Mouse (Mus musculus) gastrocnemius, adult 2 months (tissue): ENCODE results near the gene Parp14. TPM values are rescaled to one million over a fixed set of nuclear protein-coding genes. Genes with fewer than 3 reads are reported as not detected.

ENCODE experiments used
- DNase-seq: peaks from one replicate; pipeline ENCODE4 v3.0.0; 2022
- H3K27ac ChIP-seq: fragments of 200-600 bp; 2 replicates; pipeline ENCODE4 v1.8.1; 2022; ENCODE audit warnings: mild to moderate bottlenecking
- H3K4me3 ChIP-seq: fragments of 200-600 bp; 2 replicates; pipeline ENCODE4 v1.8.1; 2022; ENCODE audit warnings: mild to moderate bottlenecking, moderate library complexity
- CTCF ChIP-seq: fragments of 200-600 bp; IDR thresholded peaks from 2 replicates; pipeline ENCODE4 v1.8.1; 2022; ENCODE audit warnings: antibody characterized with exemption, mild to moderate bottlenecking, moderate library complexity
- intact Hi-C: fragments of 180-260 bp; cut with DNase I; formaldehyde crosslinking; loops from one replicate; pipeline ENCODE4 v1.15.1; 2025
- total RNA-seq, 2 experiments: library from RNA; stranded (reverse); gene quantifications; 2 replicates each; pipeline ENCODE4 v1.2.3; 2021

The Parp14 gene
- total RNA-seq, 2 experiments from 2014 or later = 2.9 to 4.4 TPM

DNA sequence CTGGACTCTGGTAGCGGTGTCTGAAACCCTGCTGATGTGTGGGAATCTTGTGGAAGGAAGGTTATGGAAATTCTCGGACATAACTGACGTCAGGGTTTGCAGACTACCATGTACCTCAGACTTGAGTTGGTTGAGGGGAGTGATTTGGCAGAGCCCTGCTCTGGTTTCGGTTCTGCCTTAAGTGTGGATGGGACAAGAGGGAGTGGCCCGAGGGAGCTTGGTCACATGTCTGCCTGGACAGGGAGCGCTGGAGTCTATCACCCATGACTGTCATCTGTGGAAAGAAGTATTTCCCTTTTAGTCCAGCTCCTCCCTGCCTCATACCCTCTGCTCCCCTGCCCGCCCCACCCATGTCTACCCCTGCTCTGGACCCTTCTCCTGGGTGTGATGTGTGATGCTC, 69.2 kb downstream of the Parp14 start:
- intact Hi-C loops = no loop called here

DNA sequence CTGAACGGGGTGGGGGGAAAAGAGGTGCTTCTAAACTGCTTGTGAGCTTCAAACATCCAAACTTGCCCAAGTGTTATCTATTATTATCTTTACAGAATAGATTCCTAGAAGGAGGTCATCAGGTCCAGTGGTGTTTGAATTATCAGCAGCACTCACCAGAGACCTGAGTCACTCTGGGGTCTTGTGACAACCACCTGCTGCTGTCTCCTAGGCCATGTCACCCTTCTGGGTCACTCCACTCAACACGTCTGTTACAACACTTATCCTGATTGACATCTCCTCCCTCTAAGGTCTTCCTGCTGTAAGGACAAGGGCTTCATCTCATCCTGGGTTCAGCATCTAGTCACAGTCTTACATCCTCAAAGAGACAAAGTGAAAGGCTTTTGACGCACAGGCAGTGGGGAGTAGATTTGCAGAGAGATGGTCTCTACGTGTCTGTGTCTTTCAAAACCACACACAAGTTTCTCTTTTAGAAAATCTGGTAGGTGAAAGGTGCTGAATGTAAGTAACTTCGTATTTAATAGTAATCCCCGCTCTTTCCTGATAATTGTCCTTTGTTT, 79.3 kb downstream of the Parp14 start:
- DNase-seq = no peak
- intact Hi-C loops = no loop called here
- no peak for TF ChIP-seq CTCF
- H3K27ac ChIP-seq = no peak overlapping the region
- no peak overlapping the region for H3K4me3 ChIP-seq

More for the DNA sequence above, 69.2 kb downstream of the Parp14 start:
- DNase-seq = no peak
- Histone ChIP-seq H3K4me3 (no peak overlapping the region), H3K27ac (no peak overlapping the region)
- TF ChIP-seq CTCF = no peak

DNA sequence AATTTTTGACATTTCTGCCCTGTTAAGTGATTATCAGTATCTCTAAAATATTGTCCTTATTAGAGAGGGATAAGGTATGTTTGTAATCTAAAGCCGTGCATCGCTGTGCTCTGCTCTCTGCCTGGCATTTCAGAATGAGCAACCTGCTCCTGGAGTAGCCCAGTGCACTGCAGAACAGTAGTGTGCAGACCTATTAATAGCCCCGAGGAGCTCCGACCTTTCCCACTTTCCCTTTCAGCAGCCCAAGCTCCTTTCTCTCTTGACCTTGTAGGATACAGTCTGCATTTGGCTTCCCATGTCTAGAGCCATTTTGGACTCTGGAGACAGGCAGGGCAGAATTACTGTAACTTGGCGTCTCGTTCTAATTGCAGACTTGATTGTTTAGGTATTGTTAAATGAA, 83.0 kb downstream of the Parp14 start:
- intact Hi-C loops = no loop called here
- no peak for TF ChIP-seq CTCF
- DNase-seq = peak; percentile 35
- peak overlapping the region; percentile 36 for H3K4me3 ChIP-seq
- H3K27ac ChIP-seq = peak overlapping the region; percentile 83

DNA sequence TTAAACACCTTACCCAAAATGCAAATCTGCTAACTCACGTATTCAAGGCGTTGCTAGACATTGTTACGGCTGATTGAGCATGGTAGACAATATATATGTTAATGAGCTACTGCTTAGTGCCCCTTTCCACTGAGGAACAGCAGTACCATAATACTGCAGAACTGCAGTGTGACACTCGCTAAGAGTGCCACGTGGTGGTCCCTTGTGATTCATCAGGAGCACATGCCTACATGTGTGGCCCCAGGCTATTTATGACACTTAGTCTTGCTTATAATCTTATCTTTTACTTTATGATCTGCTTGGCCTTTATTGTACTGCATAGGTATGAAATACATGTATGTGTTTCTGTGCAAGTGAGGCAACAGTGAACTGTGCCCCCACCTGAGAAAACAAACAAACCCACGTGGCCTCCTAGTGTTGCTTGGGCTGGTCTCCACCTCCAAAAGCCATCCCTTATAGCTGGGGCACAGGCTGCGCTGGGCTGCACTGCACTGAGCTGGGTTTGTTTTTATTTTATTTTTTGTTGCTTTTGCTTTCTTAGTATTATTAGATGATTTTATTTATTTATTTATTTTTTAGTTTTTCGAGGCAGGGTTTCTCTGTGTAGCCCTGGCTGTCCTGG, 83.7 kb downstream of the Parp14 start:
- Histone ChIP-seq H3K4me3 (no peak overlapping the region; the same call in 1 of the 2 replicates), H3K27ac (peak overlapping the region; percentile 83)
- no peak for TF ChIP-seq CTCF
- no peak for DNase-seq
- intact Hi-C loops = no loop called here

- DNase-seq = no peak
- Histone ChIP-seq H3K27ac (no peak overlapping the region), H3K4me3 (no peak overlapping the region)
- no peak for TF ChIP-seq CTCF
- intact Hi-C loops = no loop called here
Observed at GRCm38 (mm10) chr16:35787163-35787562, 84.2 kb downstream of the Parp14 start.

DNA sequence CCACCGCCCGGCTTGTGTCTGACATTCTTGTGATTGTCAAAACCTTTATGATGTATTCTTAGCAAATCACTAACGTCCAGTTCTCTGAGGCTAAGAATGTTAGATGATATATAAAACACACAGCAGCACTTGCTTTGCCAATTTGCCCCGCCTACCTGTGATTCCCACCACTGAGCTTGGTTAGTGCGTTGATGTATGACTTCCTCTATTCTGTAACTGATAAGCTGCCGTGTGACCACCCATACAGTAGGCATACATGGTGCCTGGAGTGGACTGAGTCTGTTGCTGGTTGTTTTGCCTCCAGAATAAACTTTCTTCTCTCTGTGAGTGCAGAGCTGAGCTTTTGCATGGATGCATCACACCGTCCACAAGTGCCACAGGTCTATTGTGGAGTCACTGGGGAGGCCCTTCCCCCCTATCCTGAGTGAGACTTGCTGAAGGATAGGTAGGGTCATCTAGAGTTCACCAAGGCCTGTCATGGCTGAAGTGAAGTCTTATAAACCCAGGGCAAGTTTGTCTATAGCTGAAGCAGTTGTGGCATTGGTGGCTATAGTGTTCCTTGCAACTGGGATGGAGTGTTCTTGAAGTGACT, 87.1 kb downstream of the Parp14 start:
- no peak overlapping the region for H3K27ac ChIP-seq
- no peak overlapping the region for H3K4me3 ChIP-seq
- no peak for TF ChIP-seq CTCF
- DNase-seq = no peak
- intact Hi-C loops = no loop called here

DNA sequence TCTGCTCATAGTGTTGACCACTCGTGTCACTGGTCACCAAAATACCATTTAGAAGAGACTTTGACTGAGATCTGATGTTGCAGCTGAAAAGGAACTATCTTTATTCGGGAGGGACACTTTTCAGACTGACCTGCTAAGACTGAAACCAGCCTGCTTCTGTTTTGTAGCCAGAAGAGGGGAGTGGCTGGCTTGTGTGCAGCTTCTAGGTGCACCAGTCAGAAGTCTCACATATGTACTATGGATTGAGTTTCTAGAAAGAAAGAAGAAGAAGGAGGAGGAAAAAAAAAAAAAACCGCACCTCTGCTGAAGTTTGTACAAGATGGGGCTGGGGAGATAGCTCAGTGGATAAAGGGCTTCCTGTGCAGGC, 88.2 kb downstream of the Parp14 start:
- no peak overlapping the region for H3K27ac ChIP-seq
- intact Hi-C loops = no loop called here
- H3K4me3 ChIP-seq = no peak overlapping the region
- DNase-seq = no peak
- no peak for TF ChIP-seq CTCF

Other genes with a start within 250 kb of the Parp14 start
- gene Dirc2, start 102.2 kb downstream of the Parp14 start, total RNA-seq = 10 to 100 TPM; 53.7 to 70.8 TPM
- 1 to 10 TPM; 3.1 to 3.3 TPM for gene Hspbap1, start 101.2 kb downstream of the Parp14 start, total RNA-seq
- gene Parp9, start 66.9 kb upstream of the Parp14 start, total RNA-seq = 1 to 10 TPM; 3.7 to 4.9 TPM
- 1 to 10 TPM; 3.3 to 4.5 TPM for gene Dtx3l, start 67.6 kb upstream of the Parp14 start, total RNA-seq
- gene Kpna1, start 107.2 kb upstream of the Parp14 start, total RNA-seq = 100 to 1,000 TPM; 176 to 180 TPM
- gene Wdr5b, start 169.6 kb upstream of the Parp14 start, total RNA-seq = 1 to 10 TPM; 1.3 to 1.9 TPM
- gene Fam162a, start 200.1 kb upstream of the Parp14 start, total RNA-seq = 100 to 1,000 TPM; 112 to 147 TPM
- 10 to 100 TPM; 19.6 to 31.6 TPM for gene Ccdc58, start 200.1 kb upstream of the Parp14 start, total RNA-seq